Mouse (Mus musculus) limb, embryonic 11.5 days (tissue): ENCODE data around the gene Uimc1. TPM values are rescaled to one million over a fixed set of nuclear protein-coding genes. Genes with fewer than 3 reads are reported as not detected.

ENCODE experiments used
- ATAC-seq: fragments of 200-750 bp; cut with Nextera tagmentation; 2 replicates; pipeline ENCODE4 v1.8.0; 2017; ENCODE audit warnings: low read depth; ENCODE audit not compliant: insufficient number of reproducible peaks, low FRiP score, low TSS enrichment
- DNase-seq: peaks from one replicate; pipeline ENCODE4 v3.0.0-alpha.2; 2015; ENCODE audit warnings: low spot score
- H3K27ac ChIP-seq: fragments of 300-500 bp; sonication (generic); replicated peaks from 2 replicates; pipeline ENCODE4 v1.5.1; 2014; ENCODE audit warnings: low read depth, mild to moderate bottlenecking, low read length
- H3K27me3 ChIP-seq: fragments of 300-500 bp; sonication (generic); 2 replicates; pipeline ENCODE4 v1.6.1; 2014; ENCODE audit warnings: mild to moderate bottlenecking, low read length, mixed read lengths; ENCODE audit not compliant: control insufficient read depth, insufficient read depth
- H3K36me3 ChIP-seq: fragments of 300-500 bp; sonication (generic); 2 replicates; pipeline ENCODE4 v1.6.1; 2014; ENCODE audit warnings: mild to moderate bottlenecking, low read length, moderate library complexity, mixed read lengths; ENCODE audit not compliant: control insufficient read depth, insufficient read depth
- H3K4me1 ChIP-seq: fragments of 300-500 bp; sonication (generic); 2 replicates; pipeline ENCODE4 v1.6.1; 2014; ENCODE audit warnings: low read length, mixed read lengths; ENCODE audit not compliant: control insufficient read depth, insufficient read depth
- H3K4me2 ChIP-seq: fragments of 300-500 bp; sonication (generic); 2 replicates; pipeline ENCODE4 v1.6.1; 2014; ENCODE audit warnings: low read depth, mild to moderate bottlenecking, moderate library complexity; ENCODE audit not compliant: severe bottlenecking
- H3K4me3 ChIP-seq: fragments of 300-500 bp; sonication (generic); 2 replicates; pipeline ENCODE4 v1.5.1; 2014; ENCODE audit warnings: low read depth, low read length
- H3K9ac ChIP-seq: fragments of 300-500 bp; sonication (generic); 2 replicates; pipeline ENCODE4 v1.6.1; 2014; ENCODE audit warnings: mild to moderate bottlenecking, low read length
- H3K9me3 ChIP-seq: fragments of 300-500 bp; sonication (generic); 2 replicates; pipeline ENCODE4 v1.6.1; 2016; ENCODE audit warnings: low read length; ENCODE audit not compliant: control insufficient read depth
- WGBS: fragments of 180-500 bp; shearing (Covaris S2); extraction: QIAGEN DNeasy Blood & Tissue Kit; methylation state at CpG from one replicate; pipeline ENCODE4 v1.1.7; 2014; 5-methylcytosine and 5-hydroxymethylcytosine counted together
- polyA plus RNA-seq: library from polyadenylated mRNA; unstranded; fragments of >200 nt; fragmentation: Nextera tagmentation; extraction: Ambion mirVana; gene quantifications from 2 replicates; pipeline ENCODE4 v1.2.1, GENCODE M21; 2014

The Uimc1 gene
- polyA plus RNA-seq, 1 experiment from 2014 or later, result 32.4 TPM

DNA sequence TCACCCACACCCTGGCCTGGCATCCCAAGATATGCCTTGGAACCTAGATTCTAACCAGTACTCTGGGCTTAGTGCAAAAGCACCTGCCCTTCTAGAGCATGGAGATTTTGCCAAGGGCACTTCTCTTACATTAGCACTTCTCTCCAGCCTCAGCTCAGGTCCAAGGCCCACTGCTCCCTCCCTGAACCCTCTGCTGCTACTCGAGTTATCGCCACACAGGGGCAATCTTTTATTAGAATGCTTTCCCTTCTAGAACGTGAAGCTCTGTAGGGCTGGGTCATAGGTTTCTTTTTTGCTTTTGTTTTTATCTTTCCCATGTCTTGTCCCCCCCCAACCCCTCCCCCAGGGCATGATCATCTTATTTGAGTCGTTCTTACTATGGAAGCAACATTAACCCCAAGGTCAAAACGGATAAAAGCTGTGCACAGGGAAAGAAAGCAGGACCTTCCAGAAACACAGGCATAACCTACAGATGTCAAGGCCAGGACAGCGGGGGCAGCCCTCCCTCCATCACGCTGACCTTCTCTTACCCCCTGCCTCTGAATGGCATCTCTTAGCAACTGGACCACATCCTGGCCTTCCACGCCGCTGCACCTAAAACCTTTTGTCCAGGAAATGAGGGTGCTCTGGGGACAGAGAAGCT is 86.3 kb downstream of the Uimc1 start:
- Histone ChIP-seq H3K36me3 (no peaks in the 10 kb centered on the region), H3K4me2 (no peak overlapping the region), H3K4me3 (no peak overlapping the region), H3K4me1 (0 out of 2 replicates have a peak, but pooled peaks cover 5% of the 10 kb centered on the region), H3K9me3 (no peaks in the 10 kb centered on the region), H3K27ac (no peak overlapping the region), H3K9ac (no peak overlapping the region), H3K27me3 (no peaks in the 10 kb centered on the region)
- DNase-seq (no peak), ATAC-seq (no peak)
- 39% methylated on average over 9 of the region's 9 CpGs for WGBS

DNA sequence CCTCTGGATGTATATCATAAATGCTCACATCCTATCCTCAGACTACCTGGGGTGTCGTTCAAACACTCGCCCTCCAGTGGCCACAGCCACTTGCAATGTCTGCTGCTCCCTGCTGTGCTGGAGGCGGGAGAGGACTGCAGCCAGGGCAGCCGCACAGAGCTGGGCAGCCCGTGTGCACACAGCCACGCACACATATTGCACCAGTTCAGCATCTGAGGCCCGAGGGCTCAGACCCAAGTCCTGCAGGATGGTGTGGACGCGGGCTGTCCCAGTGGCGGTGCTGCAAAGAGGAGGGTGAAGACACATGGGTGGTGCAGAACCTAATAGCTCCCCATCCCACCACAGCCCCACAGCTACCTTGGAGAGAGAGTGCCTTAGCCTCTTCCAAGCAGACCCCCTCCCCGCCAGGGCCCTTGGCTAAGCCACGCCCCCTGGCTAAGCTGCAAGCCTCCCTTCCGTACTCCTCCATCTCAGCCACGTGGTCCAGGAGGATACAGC is 88.1 kb downstream of the Uimc1 start:
- Histone ChIP-seq H3K9me3 (no peaks in the 10 kb centered on the region), H3K27ac (no peak overlapping the region), H3K4me2 (peak overlapping the region; percentile 22), H3K4me3 (no peak overlapping the region), H3K4me1 (0 out of 2 replicates have a peak, but pooled peaks cover 5% of the 10 kb centered on the region), H3K27me3 (no peaks in the 10 kb centered on the region), H3K36me3 (no peaks in the 10 kb centered on the region), H3K9ac (no peak overlapping the region)
- no peak for ATAC-seq
- WGBS, result 5% methylated on average over 14 of the region's 14 CpGs
- peak; percentile 39 for DNase-seq

DNA sequence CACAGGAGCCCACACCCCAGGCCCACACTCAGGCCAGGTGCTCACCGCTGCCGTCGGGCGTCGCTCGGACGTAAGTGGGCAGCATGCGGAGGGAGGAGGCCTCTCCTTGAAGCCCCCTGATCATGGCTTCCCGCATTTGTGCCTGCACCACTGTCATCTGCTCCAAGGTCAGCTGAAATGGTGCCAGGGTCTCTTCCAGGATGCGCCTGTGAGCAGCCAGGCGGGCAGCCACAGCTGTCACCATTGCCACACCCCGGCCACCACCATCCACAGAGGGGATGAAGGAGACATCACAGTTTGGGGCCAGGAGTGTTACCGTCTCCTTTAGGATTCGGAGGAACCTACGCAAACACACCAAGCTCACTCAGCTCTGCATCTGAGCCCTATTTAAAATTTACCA is 89.0 kb downstream of the Uimc1 start:
- Histone ChIP-seq H3K27me3 (no peaks in the 10 kb centered on the region), H3K4me3 (no peak overlapping the region), H3K4me1 (0 out of 2 replicates have a peak, but pooled peaks cover 5% of the 10 kb centered on the region), H3K4me2 (no peak overlapping the region), H3K36me3 (no peaks in the 10 kb centered on the region), H3K9ac (no peak overlapping the region), H3K9me3 (no peaks in the 10 kb centered on the region), H3K27ac (no peak overlapping the region)
- 90% methylated on average over 15 of the region's 15 CpGs for WGBS
- ATAC-seq, result no peak
- no peak for DNase-seq

DNA sequence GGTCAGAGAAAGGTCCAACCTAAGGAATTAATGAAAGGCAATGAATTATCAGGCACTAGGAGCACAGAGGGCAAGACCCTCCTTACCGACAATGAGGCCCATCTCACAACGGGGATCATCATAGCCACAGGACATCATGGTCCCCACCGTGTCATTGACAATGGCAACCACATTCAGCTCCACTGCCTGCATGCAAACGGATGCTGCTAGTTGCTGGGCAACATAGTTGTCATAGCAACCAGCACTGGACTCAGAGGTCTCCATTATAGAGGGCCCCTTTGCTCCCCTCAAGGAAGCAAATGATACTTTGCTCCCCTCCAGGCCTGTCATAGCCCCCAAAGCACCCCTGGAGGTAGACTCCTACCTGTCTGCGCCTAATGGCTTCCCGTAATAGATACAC is 91.5 kb downstream of the Uimc1 start:
- Histone ChIP-seq H3K27ac (no peak overlapping the region), H3K4me3 (no peak overlapping the region), H3K9ac (no peak overlapping the region), H3K4me2 (no peak overlapping the region), H3K9me3 (no peaks in the 10 kb centered on the region), H3K4me1 (0 out of 2 replicates have a peak, but pooled peaks cover 5% of the 10 kb centered on the region), H3K36me3 (no peaks in the 10 kb centered on the region), H3K27me3 (no peaks in the 10 kb centered on the region; the same call in 1 of the 2 replicates)
- ATAC-seq, result no peak
- DNase-seq, result no peak
- 79% methylated on average over 6 of the region's 6 CpGs for WGBS

DNA sequence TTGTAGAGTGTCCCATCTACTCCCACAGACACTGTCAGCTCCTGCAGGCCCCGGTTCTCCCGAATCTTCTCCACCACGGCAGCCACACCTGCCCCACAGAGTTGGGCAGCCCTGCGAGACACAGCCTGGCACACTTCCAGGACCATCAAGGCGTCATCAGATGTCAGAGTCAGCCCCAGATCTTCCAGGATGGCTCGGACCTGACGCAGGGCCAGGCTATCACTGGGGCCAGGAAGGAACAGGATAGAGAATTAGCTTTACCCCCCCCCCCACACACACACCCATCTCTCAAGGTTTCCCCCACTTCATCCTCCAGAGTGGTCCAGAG is 93.7 kb downstream of the Uimc1 start:
- ATAC-seq, result no peak
- H3K27me3 ChIP-seq, result no peaks in the 10 kb centered on the region; the same call in 1 of the 2 replicates
- H3K4me2 ChIP-seq, result no peak overlapping the region
- no peak overlapping the region for H3K27ac ChIP-seq
- no peak overlapping the region for H3K9ac ChIP-seq
- no peak for DNase-seq
- no peaks in the 10 kb centered on the region for H3K36me3 ChIP-seq
- WGBS, result 71% methylated on average over 7 of the region's 7 CpGs
- H3K4me3 ChIP-seq, result no peak overlapping the region
- H3K9me3 ChIP-seq, result no peaks in the 10 kb centered on the region
- no peaks in the 10 kb centered on the region for H3K4me1 ChIP-seq

DNA sequence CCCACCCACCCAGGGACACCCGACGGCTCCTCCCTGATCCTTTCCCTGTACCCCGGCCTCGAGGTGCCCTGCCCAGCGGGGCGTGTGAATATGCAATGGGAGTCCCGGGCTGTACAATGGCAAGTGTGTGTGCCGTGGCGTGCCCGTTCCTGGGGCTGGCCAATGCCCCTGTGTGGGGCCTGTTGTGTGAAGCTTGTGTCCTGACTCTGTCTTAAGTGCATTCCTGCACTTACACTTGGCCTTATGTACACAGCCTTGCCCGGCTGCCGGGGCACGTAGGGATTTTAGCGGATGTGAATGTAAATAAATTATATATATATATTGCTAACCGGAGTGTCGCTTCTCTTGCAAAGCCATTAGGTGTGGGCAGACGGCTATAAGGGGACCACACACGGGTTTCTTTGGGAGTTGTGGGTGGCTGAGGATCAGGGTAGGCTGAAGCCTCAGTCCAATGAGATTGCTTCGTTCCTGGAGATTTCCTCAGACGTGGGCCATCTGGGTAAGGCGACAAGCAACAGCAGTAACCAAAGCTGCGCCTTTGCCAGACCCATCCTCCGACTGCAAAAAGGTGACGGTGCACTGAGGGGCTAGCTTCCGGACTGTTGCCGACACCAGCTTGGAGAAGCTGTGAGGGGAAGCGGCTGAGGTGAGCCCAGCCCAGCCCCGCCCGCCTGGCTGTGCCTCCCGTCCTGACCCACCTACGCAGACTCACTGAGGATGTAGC is 94.2 kb downstream of the Uimc1 start:
- no peak for DNase-seq
- 72% methylated on average over 31 of the region's 31 CpGs for WGBS
- H3K4me2 ChIP-seq, result no peak overlapping the region
- no peaks in the 10 kb centered on the region for H3K36me3 ChIP-seq
- no peak overlapping the region for H3K9ac ChIP-seq
- no peak overlapping the region for H3K27ac ChIP-seq
- no peaks in the 10 kb centered on the region; the same call in 1 of the 2 replicates for H3K27me3 ChIP-seq
- H3K9me3 ChIP-seq, result no peaks in the 10 kb centered on the region
- H3K4me3 ChIP-seq, result no peak overlapping the region
- ATAC-seq, result no peak
- H3K4me1 ChIP-seq, result no peaks in the 10 kb centered on the region

DNA sequence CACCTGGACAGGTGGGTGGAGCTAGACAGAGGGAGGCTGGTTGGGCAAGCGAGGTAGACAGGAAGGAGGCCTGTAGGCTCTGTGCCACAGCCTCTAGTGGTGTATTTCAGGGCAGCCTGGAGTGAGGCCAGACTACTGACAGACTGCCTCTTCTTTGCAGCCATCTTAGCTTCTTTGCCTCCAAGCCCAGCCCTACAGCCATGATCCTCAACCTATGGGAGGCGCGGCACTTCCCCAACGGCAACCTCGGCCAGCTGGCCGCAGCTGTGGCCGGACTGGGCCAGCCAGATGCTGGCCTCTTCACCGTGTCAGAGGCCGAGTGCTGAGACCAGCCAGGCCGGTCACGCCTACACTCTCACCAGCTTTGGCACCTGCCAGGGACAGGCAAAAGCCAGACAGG is 95.5 kb downstream of the Uimc1 start:
- Histone ChIP-seq H3K27ac (no peak overlapping the region), H3K4me1 (no peaks in the 10 kb centered on the region), H3K9ac (no peak overlapping the region), H3K4me2 (no peak overlapping the region), H3K9me3 (no peaks in the 10 kb centered on the region), H3K36me3 (no peaks in the 10 kb centered on the region), H3K27me3 (no peaks in the 10 kb centered on the region; the same call in 1 of the 2 replicates), H3K4me3 (no peak overlapping the region)
- DNase-seq, result no peak
- ATAC-seq, result no peak
- 71% methylated on average over 11 of the region's 11 CpGs for WGBS

DNA sequence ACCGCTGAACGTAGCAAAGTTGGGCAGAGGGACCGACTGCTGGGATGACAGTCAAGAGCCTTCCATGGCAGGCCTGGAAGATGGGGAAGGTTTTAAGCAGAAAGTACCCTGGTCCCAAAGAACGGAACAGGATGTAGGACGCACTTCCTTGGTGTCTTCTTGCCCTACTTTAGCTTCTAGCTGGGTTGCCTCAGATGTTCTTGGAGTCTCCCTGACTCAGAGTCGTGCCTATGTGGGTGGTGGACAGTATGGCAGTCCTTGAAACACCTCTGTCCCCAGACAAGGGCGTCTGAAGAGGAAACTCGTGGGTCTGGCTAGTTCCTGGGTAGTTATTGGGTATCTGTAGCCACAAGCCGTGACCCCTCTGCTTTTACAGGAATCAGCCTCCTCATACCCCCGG is 98.0 kb downstream of the Uimc1 start:
- no peak overlapping the region for H3K9ac ChIP-seq
- H3K36me3 ChIP-seq, result no peaks in the 10 kb centered on the region
- H3K4me3 ChIP-seq, result no peak overlapping the region
- H3K27me3 ChIP-seq, result no peaks in the 10 kb centered on the region; the same call in 1 of the 2 replicates
- 83% methylated on average over 10 of the region's 10 CpGs for WGBS
- no peak overlapping the region for H3K27ac ChIP-seq
- H3K4me2 ChIP-seq, result no peak overlapping the region
- DNase-seq (no peak), ATAC-seq (no peak)
- H3K4me1 ChIP-seq, result no peaks in the 10 kb centered on the region
- no peaks in the 10 kb centered on the region for H3K9me3 ChIP-seq
